Mouse (Mus musculus) layer of hippocampus, postnatal 36 days (tissue): ENCODE data around the gene Rragd. TPM values are rescaled to one million over a fixed set of nuclear protein-coding genes. Genes with fewer than 3 reads are reported as not detected.
A peak's percentile ranks its signal among the peaks of the same experiment; 100 is the strongest.

Source experiments
- DNase-seq, 2 experiments: peaks; one replicate each; pipeline ENCODE4 v3.0.0; 2022
- total RNA-seq, 2 experiments: library from RNA; stranded (reverse); gene quantifications; 2 replicates each; pipeline ENCODE4 v1.2.3; 2021

Gene Rragd
- total RNA-seq, 2 experiments from 2014 or later: 59.8 to 65.4 TPM

GRCm38 (mm10) chr4:33049601-33050000, 66.8 kb downstream of the Rragd start:
- no peak for DNase-seq

GRCm38 (mm10) chr4:33052055-33052454, 69.2 kb downstream of the Rragd start:
- peak in 1 of 2 experiments; percentile 32 for DNase-seq

- no peak for DNase-seq
These were observed 69.8 kb downstream of the Rragd start for GRCm38 (mm10) chr4:33052650-33053049.

GRCm38 (mm10) chr4:33054426-33054825, 71.6 kb downstream of the Rragd start:
- DNase-seq: no peak

GRCm38 (mm10) chr4:33056317-33056716, 73.5 kb downstream of the Rragd start:
- DNase-seq: no peak

GRCm38 (mm10) chr4:33057890-33058687, 75.3 kb downstream of the Rragd start:
- DNase-seq: peak; percentile 54 to 58

GRCm38 (mm10) chr4:33061158-33061557, 78.3 kb downstream of the Rragd start:
- DNase-seq: no peak

- no peak for DNase-seq
These were observed 80.1 kb downstream of the Rragd start, which contains the start of gene Gabrr2 for GRCm38 (mm10) chr4:33062981-33063380. Gene Gabrr2, plus strand, starts transcription at chr4:33062999.

GRCm38 (mm10) chr4:33064986-33065385, 82.1 kb downstream of the Rragd start:
- DNase-seq: no peak

- no peak for DNase-seq
These were observed 83.6 kb downstream of the Rragd start for GRCm38 (mm10) chr4:33066223-33066960.

GRCm38 (mm10) chr4:33067331-33067730, 84.5 kb downstream of the Rragd start:
- no peak for DNase-seq

- no peak for DNase-seq
These were observed 85.0 kb downstream of the Rragd start for GRCm38 (mm10) chr4:33067826-33068225.

GRCm38 (mm10) chr4:33068894-33069293, 86.1 kb downstream of the Rragd start:
- DNase-seq: peak; percentile 42 to 51

GRCm38 (mm10) chr4:33070326-33070725, 87.5 kb downstream of the Rragd start:
- DNase-seq: no peak

GRCm38 (mm10) chr4:33071337-33071736, 88.5 kb downstream of the Rragd start:
- DNase-seq: no peak

Other genes starting within 250 kb of the Rragd start
- gene Lyrm2, start 182.8 kb upstream of the Rragd start, total RNA-seq: 10 to 100 TPM; 36.2 to 37.0 TPM
- gene Ankrd6, start 32.2 kb upstream of the Rragd start, total RNA-seq: 10 to 100 TPM; 39.4 to 43.2 TPM
- 100 to 1,000 TPM in 1 of 2 experiments, 10 to 100 TPM in 1; 98.5 to 104 TPM for gene Ube2j1, start 48.4 kb downstream of the Rragd start, total RNA-seq
- gene Gabrr2, start 80.0 kb downstream of the Rragd start, total RNA-seq: under 1 TPM; 0.85 to 0.96 TPM
- under 1 TPM in 1 of 2 experiments, not detected in 1; 0.20 TPM for gene Gabrr1, start 149.5 kb downstream of the Rragd start, total RNA-seq
- gene Pm20d2, start 206.7 kb downstream of the Rragd start, total RNA-seq: 1 to 10 TPM; 7.9 to 9.9 TPM
- gene Srsf12, start 226.0 kb downstream of the Rragd start, total RNA-seq: 10 to 100 TPM; 26.9 to 28.7 TPM